Mouse (Mus musculus) left cerebral cortex, postnatal 25 days (tissue): ENCODE measurements at regions not wholly inside any gene's neighbourhood (a gene's known extent, or its start where the extent isn't known, plus 50 kb on each side); places are given as distances from the start of the nearest gene placed in this dataset.

Experiments used
- DNase-seq, 2 experiments: peaks; one replicate each; pipeline ENCODE4 v3.0.0; 2022; ENCODE audit warnings: low spot score in 2 of 2, mixed read lengths in 1 of 2
- intact Hi-C: fragments of 180-260 bp; cut with DNase I; formaldehyde crosslinking; loops from one replicate; pipeline ENCODE4 v1.15.1; 2025

- no peak for DNase-seq
- intact Hi-C loops, result no loop called here
These were observed 678.1 kb downstream of the Phex start for GRCm38 (mm10) chrX:156736951-156737553.

GRCm38 (mm10) chrX:156692236-156692635 lies 722.9 kb downstream of the Phex start:
- DNase-seq, result peak in 1 of 2 experiments; percentile 32
- intact Hi-C loops, result no loop called here

GRCm38 (mm10) chrX:156677911-156678310 lies 737.2 kb downstream of the Phex start:
- DNase-seq, result no peak
- intact Hi-C loops, result no loop called here

GRCm38 (mm10) chrX:156673661-156674060 lies 741.5 kb downstream of the Phex start:
- intact Hi-C loops, result no loop called here
- no peak for DNase-seq

GRCm38 (mm10) chrX:156669521-156669920 lies 745.6 kb downstream of the Phex start:
- intact Hi-C loops, result no loop called here
- no peak for DNase-seq
